Mouse (Mus musculus) adrenal gland, postnatal 10 days (tissue): ENCODE data around the gene Cdc26. TPM values are rescaled to one million over a fixed set of nuclear protein-coding genes. Genes with fewer than 3 reads are reported as not detected.

Experiments used
- DNase-seq: peaks from one replicate; pipeline ENCODE4 v3.0.0; 2021; ENCODE audit warnings: mixed read lengths
- total RNA-seq, 2 experiments: library from RNA; stranded (reverse); gene quantifications; 2 replicates each; pipeline ENCODE4 v1.2.3; 2021

Cdc26 gene
- total RNA-seq, 2 experiments from 2014 or later = 60.0 to 70.8 TPM

GRCm38 (mm10) chr4:62361997-62362396, 46.4 kb downstream of the Cdc26 start:
- DNase-seq = no peak

DNA sequence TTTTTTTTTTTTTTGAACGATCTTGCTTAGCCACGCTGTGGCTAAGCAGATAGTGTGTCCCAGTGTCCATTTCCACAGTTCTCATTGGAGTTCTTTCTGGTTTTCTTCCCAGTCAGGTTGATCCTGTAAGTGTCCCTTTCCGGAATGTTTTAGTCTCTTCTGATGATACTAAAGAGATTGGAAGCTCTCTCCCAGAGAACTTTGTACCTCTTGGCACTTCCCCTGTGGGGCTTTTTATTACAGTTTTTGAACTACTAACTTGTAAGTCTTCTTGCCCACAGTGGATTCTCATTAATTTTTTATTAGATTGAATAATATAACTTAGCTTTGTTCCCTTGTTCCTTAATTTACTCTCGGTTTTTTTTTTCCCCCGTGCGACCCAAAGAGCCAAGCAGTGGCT, 46.9 kb downstream of the Cdc26 start:
- no peak for DNase-seq

GRCm38 (mm10) chr4:62360805-62361455, 47.5 kb downstream of the Cdc26 start:
- DNase-seq = no peak

DNA sequence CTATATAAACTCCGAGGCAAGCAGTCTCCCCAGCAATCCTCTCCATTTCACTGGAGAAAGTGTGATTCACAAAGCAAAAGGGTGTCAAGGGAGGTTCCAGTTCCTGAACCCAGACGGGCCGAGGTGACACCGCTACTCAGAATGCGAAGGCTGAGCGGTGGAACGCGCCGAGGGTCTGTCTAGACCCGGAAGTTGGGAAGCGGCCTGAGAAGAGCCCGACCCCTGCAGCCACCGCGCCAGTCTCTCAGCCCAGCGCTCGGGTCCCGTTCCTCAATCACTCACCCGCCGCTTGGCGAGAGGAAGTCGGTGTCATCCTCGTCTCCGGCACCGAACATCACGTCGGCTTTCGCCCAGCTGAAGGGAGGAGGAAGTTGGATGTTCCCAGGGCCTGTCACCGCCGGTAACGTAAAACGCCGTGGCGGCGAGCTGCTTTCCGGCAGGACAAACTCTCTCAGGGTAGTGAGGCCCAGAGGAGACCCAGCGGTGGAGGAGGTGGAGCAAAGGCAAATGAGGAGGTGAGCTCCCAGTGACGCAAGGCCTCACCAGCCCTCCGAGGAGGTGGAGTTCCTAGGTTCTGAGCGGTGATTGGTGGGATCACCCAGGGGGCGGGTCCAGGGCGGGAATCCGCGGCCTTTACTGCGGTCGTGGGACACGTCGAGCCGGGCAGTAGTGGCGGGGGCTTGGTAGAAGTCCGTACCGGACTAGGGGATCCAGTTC, 48.2 kb downstream of the Cdc26 start, which contains the start of the genes Fkbp15 and Slc31a1:
Gene Fkbp15 (minus strand): TSS at position 461 of the 717 bp plus-strand sequence.
Gene Slc31a1 (plus strand): TSS at position 640 of the 717 bp plus-strand sequence.
- DNase-seq = peak; percentile 97

DNA sequence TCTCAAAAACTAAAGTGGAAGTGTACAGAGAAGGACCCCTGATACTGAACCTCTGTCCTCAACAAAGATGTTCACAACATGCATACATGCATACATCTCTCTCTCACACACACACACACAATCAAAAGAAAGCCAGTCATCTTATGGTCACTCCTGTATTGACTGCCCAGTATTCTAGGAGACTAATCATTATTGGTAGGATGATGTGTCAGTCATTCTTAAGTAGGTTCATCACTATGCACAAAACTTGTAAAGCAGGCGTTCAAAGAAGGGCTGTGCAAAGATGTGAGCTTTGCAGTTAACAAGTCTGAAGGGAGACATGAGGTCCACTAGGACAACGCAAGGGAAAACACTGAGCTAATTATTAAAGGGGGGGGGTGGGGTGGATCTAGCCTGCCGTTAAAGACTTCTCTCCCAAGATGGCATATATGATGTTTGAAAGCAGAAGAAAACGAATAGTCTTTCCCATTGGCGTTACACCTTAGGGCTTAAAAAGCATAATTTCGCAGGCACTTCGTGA, 49.1 kb downstream of the Cdc26 start:
- DNase-seq = no peak

- no peak for DNase-seq
Observed at GRCm38 (mm10) chr4:62357631-62358148, 50.8 kb downstream of the Cdc26 start.

DNA sequence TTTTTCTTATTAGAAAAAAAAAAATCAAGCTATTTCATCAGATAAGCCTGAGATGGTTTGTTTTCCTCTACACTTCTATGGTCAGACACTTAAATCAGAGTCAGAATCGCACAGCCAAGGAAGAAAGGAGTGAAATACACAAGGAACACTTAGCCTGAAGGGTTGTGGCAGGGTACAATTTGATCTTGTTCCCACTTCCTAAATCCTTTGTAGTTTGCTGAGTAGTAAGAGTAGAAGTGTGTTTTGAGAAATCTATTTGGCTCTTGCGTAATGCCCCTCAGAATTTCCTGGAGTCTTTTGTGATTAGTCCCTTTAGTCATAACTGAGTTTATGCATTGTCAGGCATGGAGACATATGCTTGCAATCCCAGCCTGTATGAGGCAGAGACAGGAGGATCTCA, 59.1 kb downstream of the Cdc26 start:
- DNase-seq = no peak

- DNase-seq = no peak
Observed at GRCm38 (mm10) chr4:62348329-62348705, 60.1 kb downstream of the Cdc26 start.

- no peak for DNase-seq
Observed at GRCm38 (mm10) chr4:62347605-62348328, 60.7 kb downstream of the Cdc26 start.

GRCm38 (mm10) chr4:62345827-62346226, 62.6 kb downstream of the Cdc26 start:
- no peak for DNase-seq

- no peak for DNase-seq
Observed at GRCm38 (mm10) chr4:62344000-62344399, 64.4 kb downstream of the Cdc26 start.

- no peak for DNase-seq
Observed at GRCm38 (mm10) chr4:62338536-62338935, 69.9 kb downstream of the Cdc26 start.

Other genes with a start within 250 kb of the Cdc26 start
- gene Zfp37, start 177.6 kb downstream of the Cdc26 start, total RNA-seq = 1 to 10 TPM; 5.0 to 6.0 TPM
- gene Slc31a2, start 146.1 kb downstream of the Cdc26 start, total RNA-seq = 10 to 100 TPM; 14.8 to 16.6 TPM
- gene Fkbp15, start 48.1 kb downstream of the Cdc26 start, total RNA-seq = 10 to 100 TPM; 30.1 to 36.6 TPM
- gene Slc31a1, start 47.9 kb downstream of the Cdc26 start, total RNA-seq = 10 to 100 TPM; 59.3 to 59.5 TPM
- gene Prpf4, start 155 bp upstream of the Cdc26 start, total RNA-seq = 10 to 100 TPM; 19.8 to 21.3 TPM
- not detected for gene Rnf183, start 26.6 kb upstream of the Cdc26 start, total RNA-seq
- 1 to 10 TPM; 2.4 to 3.7 TPM for gene Wdr31, start 62.3 kb upstream of the Cdc26 start, total RNA-seq
- 1 to 10 TPM in 1 of 2 experiments, under 1 TPM in 1; 0.93 to 1.1 TPM for gene Bspry, start 71.4 kb upstream of the Cdc26 start, total RNA-seq
- gene Hdhd3, start 94.8 kb upstream of the Cdc26 start, total RNA-seq = 10 to 100 TPM; 16.7 to 19.5 TPM
- 100 to 1,000 TPM; 110 to 122 TPM for gene Alad, start 111.3 kb upstream of the Cdc26 start, total RNA-seq
- 10 to 100 TPM; 40.3 to 46.7 TPM for gene Pole3, start 116.4 kb upstream of the Cdc26 start, total RNA-seq
- under 1 TPM; 0.42 to 0.58 TPM for gene 4933430I17Rik, start 116.7 kb upstream of the Cdc26 start, total RNA-seq
- gene Rgs3, start 151.2 kb upstream of the Cdc26 start, total RNA-seq = 10 to 100 TPM; 37.0 to 58.7 TPM